Mouse (Mus musculus) hindbrain, embryonic 14.5 days (tissue): ENCODE measurements around the gene Pkig. TPM values are rescaled to one million over a fixed set of nuclear protein-coding genes. Genes with fewer than 3 reads are reported as not detected.

ENCODE experiments used
- ATAC-seq: fragments of 200-750 bp; cut with Nextera tagmentation; 2 replicates; pipeline ENCODE4 v1.8.0; 2017; ENCODE audit warnings: moderate number of reproducible peaks, mild to moderate bottlenecking, moderate TSS enrichment, moderate library complexity; ENCODE audit not compliant: low FRiP score
- DNase-seq: peaks from one replicate; pipeline ENCODE4 v3.0.0-alpha.2; 2015; ENCODE audit warnings: low spot score
- H3K27ac ChIP-seq: fragments of 300-500 bp; sonication (generic); 2 replicates; pipeline ENCODE4 v1.5.1; 2014; ENCODE audit warnings: mild to moderate bottlenecking, moderate library complexity
- H3K27me3 ChIP-seq: fragments of 300-500 bp; sonication (generic); 2 replicates; pipeline ENCODE4 v1.6.1; 2014; ENCODE audit warnings: mild to moderate bottlenecking, low read length, mixed read lengths; ENCODE audit not compliant: control insufficient read depth, insufficient read depth
- H3K36me3 ChIP-seq: fragments of 300-500 bp; sonication (generic); replicated peaks from 2 replicates; pipeline ENCODE4 v1.6.1; 2014; ENCODE audit not compliant: control insufficient read depth, insufficient read depth
- H3K4me1 ChIP-seq: fragments of 300-500 bp; sonication (generic); replicated peaks from 2 replicates; pipeline ENCODE4 v1.6.1; 2014; ENCODE audit warnings: antibody characterized with exemption, low read length, mixed read lengths; ENCODE audit not compliant: control insufficient read depth, insufficient read depth
- H3K4me2 ChIP-seq: fragments of 300-500 bp; sonication (generic); replicated peaks from 2 replicates; pipeline ENCODE4 v1.6.1; 2014; ENCODE audit warnings: mild to moderate bottlenecking, moderate library complexity
- H3K4me3 ChIP-seq: fragments of 300-500 bp; sonication (generic); replicated peaks from 2 replicates; pipeline ENCODE4 v1.5.1; 2014; ENCODE audit warnings: mild to moderate bottlenecking, low read length
- H3K9ac ChIP-seq: fragments of 300-500 bp; sonication (generic); 2 replicates; pipeline ENCODE4 v1.6.1; 2014
- H3K9me3 ChIP-seq: fragments of 300-500 bp; sonication (generic); 2 replicates; pipeline ENCODE4 v1.6.1; 2016; ENCODE audit warnings: low read length; ENCODE audit not compliant: control insufficient read depth
- WGBS: fragments of 180-500 bp; shearing (Covaris S2); extraction: QIAGEN DNeasy Blood & Tissue Kit; methylation state at CpG from one replicate; pipeline ENCODE4 v1.1.7; 2014; 5-methylcytosine and 5-hydroxymethylcytosine counted together
- polyA plus RNA-seq: library from polyadenylated mRNA; unstranded; fragments of >200 nt; fragmentation: Nextera tagmentation; extraction: Ambion mirVana; gene quantifications from 2 replicates; pipeline ENCODE4 v1.2.1, GENCODE M21; 2014

Pkig gene
- polyA plus RNA-seq, 1 experiment from 2014 or later: 107 TPM

GRCm38 (mm10) chr2:163719616-163720015 lies 61.4 kb downstream of the Pkig start:
- Histone ChIP-seq H3K27ac (no peak overlapping the region), H3K9ac (no peak overlapping the region), H3K4me2 (no peak overlapping the region), H3K9me3 (no peaks in the 10 kb centered on the region), H3K27me3 (no peaks in the 10 kb centered on the region), H3K4me3 (no peak overlapping the region), H3K4me1 (peaks cover 5% of the 10 kb centered on the region), H3K36me3 (peaks cover 9% of the 10 kb centered on the region; the same call in 1 of the 2 replicates)
- ATAC-seq (peak; percentile 35; the same call in 1 of the 2 replicates), DNase-seq (no peak)
- 43% methylated on average over 4 of the region's 4 CpGs for WGBS

- Histone ChIP-seq H3K4me1 (peaks cover 5% of the 10 kb centered on the region), H3K27me3 (no peaks in the 10 kb centered on the region), H3K9me3 (no peaks in the 10 kb centered on the region), H3K4me2 (no peak overlapping the region), H3K36me3 (peaks cover 15% of the 10 kb centered on the region; the same call in 1 of the 2 replicates), H3K27ac (peak overlapping the region; percentile 66), H3K4me3 (no peak overlapping the region), H3K9ac (no peak overlapping the region)
- ATAC-seq: peak; percentile 69
- WGBS: 49% methylated on average over 7 of the region's 7 CpGs
- peak; percentile 75 for DNase-seq
Observed at GRCm38 (mm10) chr2:163722550-163722949, 64.4 kb downstream of the Pkig start.

GRCm38 (mm10) chr2:163726766-163727393 lies 68.7 kb downstream of the Pkig start:
- no peak overlapping the region for H3K4me3 ChIP-seq
- H3K9me3 ChIP-seq: no peaks in the 10 kb centered on the region
- no peaks in the 10 kb centered on the region; the same call in 1 of the 2 replicates for H3K4me1 ChIP-seq
- no peak overlapping the region for H3K4me2 ChIP-seq
- no peak overlapping the region for H3K9ac ChIP-seq
- DNase-seq: no peak
- no peak for ATAC-seq
- WGBS: 77% methylated on average over 5 of the region's 5 CpGs
- peaks cover 8% of the 10 kb centered on the region for H3K36me3 ChIP-seq
- H3K27ac ChIP-seq: no peak overlapping the region
- no peaks in the 10 kb centered on the region for H3K27me3 ChIP-seq

GRCm38 (mm10) chr2:163728300-163728699 lies 70.1 kb downstream of the Pkig start:
- Histone ChIP-seq H3K4me1 (no peaks in the 10 kb centered on the region), H3K4me2 (no peak overlapping the region), H3K36me3 (peaks cover 8% of the 10 kb centered on the region), H3K9ac (no peak overlapping the region), H3K9me3 (no peaks in the 10 kb centered on the region), H3K4me3 (no peak overlapping the region), H3K27me3 (no peaks in the 10 kb centered on the region), H3K27ac (no peak overlapping the region)
- DNase-seq: no peak
- 91% methylated on average over 4 of the region's 4 CpGs for WGBS
- ATAC-seq: no peak

GRCm38 (mm10) chr2:163732021-163732420 lies 73.8 kb downstream of the Pkig start:
- WGBS: 93% methylated on average over 11 of the region's 11 CpGs
- Histone ChIP-seq H3K4me3 (no peak overlapping the region), H3K27ac (no peak overlapping the region), H3K36me3 (no peaks in the 10 kb centered on the region; the same call in none of the 2 replicates), H3K9ac (no peak overlapping the region), H3K4me1 (no peaks in the 10 kb centered on the region), H3K9me3 (no peaks in the 10 kb centered on the region), H3K4me2 (no peak overlapping the region), H3K27me3 (no peaks in the 10 kb centered on the region)
- DNase-seq: no peak
- no peak for ATAC-seq

- 95% methylated on average over 9 of the region's 9 CpGs for WGBS
- no peak for ATAC-seq
Observed at GRCm38 (mm10) chr2:163735163-163735562, 77.0 kb downstream of the Pkig start.

GRCm38 (mm10) chr2:163735980-163736379 lies 77.8 kb downstream of the Pkig start:
- no peaks in the 10 kb centered on the region for H3K36me3 ChIP-seq
- H3K4me3 ChIP-seq: no peak overlapping the region
- no peaks in the 10 kb centered on the region for H3K4me1 ChIP-seq
- H3K9me3 ChIP-seq: no peaks in the 10 kb centered on the region
- no peak overlapping the region for H3K27ac ChIP-seq
- no peak overlapping the region for H3K4me2 ChIP-seq
- no peaks in the 10 kb centered on the region for H3K27me3 ChIP-seq
- ATAC-seq (no peak), DNase-seq (no peak)
- no peak overlapping the region for H3K9ac ChIP-seq
- 70% methylated on average over 6 of the region's 6 CpGs for WGBS

More at GRCm38 (mm10) chr2:163735163-163735562, 77.0 kb downstream of the Pkig start:
- no peaks in the 10 kb centered on the region for H3K4me1 ChIP-seq
- H3K36me3 ChIP-seq: no peaks in the 10 kb centered on the region; the same call in 1 of the 2 replicates
- no peak overlapping the region for H3K9ac ChIP-seq
- no peaks in the 10 kb centered on the region for H3K27me3 ChIP-seq
- no peaks in the 10 kb centered on the region for H3K9me3 ChIP-seq
- no peak overlapping the region for H3K27ac ChIP-seq
- no peak overlapping the region for H3K4me2 ChIP-seq
- H3K4me3 ChIP-seq: no peak overlapping the region
- no peak for DNase-seq

GRCm38 (mm10) chr2:163742656-163743055 lies 84.5 kb downstream of the Pkig start:
- Histone ChIP-seq H3K4me2 (no peak overlapping the region), H3K27ac (no peak overlapping the region), H3K9ac (no peak overlapping the region), H3K4me3 (no peak overlapping the region), H3K27me3 (no peaks in the 10 kb centered on the region), H3K36me3 (no peaks in the 10 kb centered on the region), H3K9me3 (no peaks in the 10 kb centered on the region), H3K4me1 (no peaks in the 10 kb centered on the region)
- ATAC-seq: no peak
- DNase-seq: no peak
- 66% methylated on average over 5 of the region's 5 CpGs for WGBS

GRCm38 (mm10) chr2:163743357-163743756 lies 85.2 kb downstream of the Pkig start:
- H3K9me3 ChIP-seq: no peaks in the 10 kb centered on the region
- H3K4me2 ChIP-seq: no peak overlapping the region
- ATAC-seq: no peak
- no peak overlapping the region for H3K4me3 ChIP-seq
- H3K27ac ChIP-seq: no peak overlapping the region
- no peaks in the 10 kb centered on the region for H3K36me3 ChIP-seq
- H3K4me1 ChIP-seq: no peaks in the 10 kb centered on the region
- no peaks in the 10 kb centered on the region for H3K27me3 ChIP-seq
- 61% methylated on average over 6 of the region's 6 CpGs for WGBS
- no peak overlapping the region for H3K9ac ChIP-seq
- DNase-seq: no peak
